Mouse (Mus musculus): ENCODE results near the gene Rnf183. TPM values are rescaled to one million over a fixed set of nuclear protein-coding genes. Genes with fewer than 3 reads are reported as not detected.

Rnf183 gene
- total RNA-seq, 2 experiments from 2014 or later, result 1.1 TPM; not detected in 1

DNA sequence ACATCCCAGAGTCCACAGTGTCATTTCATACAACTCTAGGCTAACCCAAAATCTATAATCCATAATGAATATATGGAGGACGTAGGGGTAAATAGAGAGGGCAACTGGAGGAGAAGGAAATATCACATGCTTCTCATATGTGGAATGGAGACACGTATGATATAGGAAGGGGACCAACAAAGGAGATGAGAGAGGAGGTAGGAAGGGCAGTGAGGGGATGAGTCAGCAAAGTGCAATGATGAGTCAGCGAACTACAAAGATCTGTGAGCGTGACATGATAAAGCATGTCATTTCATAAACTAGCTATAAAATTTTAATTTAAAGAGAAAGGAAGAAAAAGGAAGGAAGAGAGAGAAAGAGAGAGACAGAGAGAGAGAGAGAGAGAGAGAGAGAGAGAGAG, 3.5 kb downstream of the Rnf183 start:
- DNase-seq (ENCODE audit: low spot score in 2 of 2), result no peak

DNA sequence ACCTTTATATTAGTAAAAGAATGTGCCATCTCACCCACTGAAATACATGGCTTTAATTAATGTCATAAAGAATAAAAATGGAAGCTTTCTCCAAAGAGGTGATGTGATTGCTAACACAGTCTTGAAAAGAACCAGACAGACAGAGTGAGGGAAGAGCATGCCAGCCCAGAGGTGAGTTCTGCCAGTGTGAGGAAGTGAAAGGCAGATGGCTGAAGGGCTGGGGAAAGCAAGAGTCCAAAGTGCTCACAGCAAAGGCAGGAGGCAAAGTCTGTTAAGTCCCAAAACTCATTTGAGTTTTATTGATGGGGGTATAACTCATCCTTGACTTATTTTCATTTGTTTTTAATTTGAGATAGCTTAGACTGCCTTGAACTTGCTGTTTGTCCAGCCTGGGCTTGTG, 4.4 kb downstream of the Rnf183 start:
- DNase-seq (ENCODE audit: low spot score in 2 of 2), result no peak

DNA sequence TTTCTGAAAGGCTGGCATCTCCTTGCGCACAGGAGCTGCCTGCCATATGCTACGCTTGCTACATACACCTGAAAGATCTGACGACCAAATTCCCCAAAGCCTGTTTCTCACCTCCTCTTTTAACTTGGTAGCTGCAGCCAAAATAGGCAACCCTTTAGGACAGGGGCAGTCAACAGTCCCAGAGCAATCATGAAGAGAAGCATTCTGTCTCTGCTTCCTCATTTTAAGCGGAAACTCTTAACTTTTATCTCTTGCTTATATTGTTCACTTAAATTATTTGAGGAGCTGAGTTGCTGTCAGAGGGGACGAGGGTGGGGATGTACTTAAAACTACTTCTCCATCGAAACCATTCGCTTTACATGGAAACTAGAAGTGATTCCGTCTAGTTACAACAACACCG, 5.4 kb downstream of the Rnf183 start:
- DNase-seq (ENCODE audit: low spot score in 2 of 2), result no peak

DNA sequence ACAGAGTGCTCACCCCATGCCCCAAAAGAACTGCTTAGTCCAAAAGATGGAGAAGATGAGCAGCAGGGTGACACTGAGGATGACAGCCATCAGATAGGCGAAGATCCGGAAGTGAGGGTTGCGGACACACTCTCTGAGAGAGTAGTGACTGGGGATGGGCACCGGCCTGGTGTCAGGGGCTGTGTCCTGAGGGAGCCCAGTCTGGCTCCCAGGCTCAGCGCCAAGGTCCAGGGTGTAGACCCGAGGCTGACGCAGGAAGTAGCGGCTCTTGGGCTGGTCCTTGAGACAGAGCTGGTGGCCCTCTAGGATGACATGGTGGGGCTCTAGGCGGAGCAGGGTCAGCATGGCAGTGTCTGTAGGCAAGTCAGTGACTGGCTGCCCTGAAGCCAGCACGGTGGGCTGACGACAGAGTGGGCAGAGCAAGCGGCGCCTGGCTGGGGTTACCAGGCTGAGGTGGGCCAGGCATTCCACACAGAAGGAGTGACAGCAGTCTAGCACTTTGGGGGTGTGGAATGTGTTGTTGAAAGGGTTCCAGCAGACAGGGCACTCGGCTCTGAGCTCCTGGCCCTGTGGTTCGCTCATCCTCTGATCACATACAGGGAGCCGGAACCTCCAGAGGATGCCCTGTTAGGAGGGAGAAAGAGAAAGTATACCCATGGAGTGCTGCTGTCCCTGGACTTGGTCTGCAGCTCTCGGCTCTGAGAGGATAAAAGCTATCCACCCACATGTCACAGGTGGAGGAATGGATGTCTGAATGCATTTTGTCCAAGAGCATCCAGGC, 6.9 kb downstream of the Rnf183 start:
- DNase-seq (ENCODE audit: low spot score in 2 of 2), result no peak

DNA sequence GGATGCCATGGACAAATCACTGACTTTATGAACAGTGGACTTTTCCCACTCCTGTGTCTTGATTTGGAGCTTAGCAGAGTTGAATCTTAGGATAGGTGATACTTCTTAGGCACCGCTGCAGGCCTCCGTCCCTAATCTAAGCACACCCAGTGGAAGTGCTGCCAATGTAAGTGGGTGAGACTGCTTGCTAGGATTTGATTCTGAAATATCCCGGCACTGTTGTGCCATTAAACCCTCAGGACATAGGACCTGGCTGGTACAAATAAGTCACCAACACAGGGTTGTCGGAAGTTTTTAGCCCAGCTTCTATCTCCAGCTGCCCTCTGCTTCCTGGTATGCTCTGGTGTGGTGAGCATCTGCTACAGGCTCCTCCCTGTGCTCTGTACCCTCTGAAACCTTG, 9.2 kb downstream of the Rnf183 start:
- no peak for DNase-seq (ENCODE audit: low spot score in 2 of 2)

DNA sequence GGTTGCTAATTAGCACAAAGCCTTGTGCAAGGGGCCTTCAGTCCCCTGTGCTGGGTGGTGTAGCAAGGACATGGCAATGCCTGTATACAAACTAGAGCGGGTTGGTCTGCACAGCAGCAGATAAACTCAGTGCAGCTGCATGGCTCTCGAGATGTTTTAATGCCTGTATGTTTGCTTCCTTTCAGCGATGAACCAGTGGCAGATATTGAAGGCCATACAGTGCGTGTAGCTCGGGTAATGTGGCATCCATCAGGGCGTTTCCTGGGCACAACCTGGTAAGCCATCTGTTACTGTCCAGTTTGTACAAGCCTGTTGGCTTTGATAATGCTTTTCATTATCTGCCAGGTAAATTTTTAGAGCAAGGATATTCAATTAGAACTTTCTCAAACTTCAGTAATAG, 16.0 kb downstream of the Rnf183 start:
- no peak for DNase-seq (ENCODE audit: low spot score in 2 of 2)

DNA sequence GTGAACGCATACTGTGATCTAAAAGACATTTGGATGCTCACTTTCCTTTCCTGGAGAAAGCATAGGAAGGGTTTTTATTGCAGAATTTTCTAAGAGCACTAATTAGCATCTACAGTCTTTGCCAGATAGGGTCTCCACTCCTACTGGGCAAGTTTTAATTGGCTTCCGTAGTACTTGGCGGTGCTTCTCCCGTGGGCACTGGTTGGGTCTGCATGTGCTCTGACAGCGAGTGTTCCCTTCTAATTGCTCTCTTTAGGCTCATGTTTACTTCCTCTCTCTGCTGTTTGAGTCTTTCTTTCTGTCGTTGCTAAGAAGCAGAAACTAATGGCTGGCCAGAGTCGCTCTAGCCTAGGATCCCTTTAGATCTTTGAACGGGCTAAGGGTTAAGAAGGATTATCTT, 16.6 kb downstream of the Rnf183 start:
- DNase-seq (ENCODE audit: low spot score in 2 of 2), result no peak

DNA sequence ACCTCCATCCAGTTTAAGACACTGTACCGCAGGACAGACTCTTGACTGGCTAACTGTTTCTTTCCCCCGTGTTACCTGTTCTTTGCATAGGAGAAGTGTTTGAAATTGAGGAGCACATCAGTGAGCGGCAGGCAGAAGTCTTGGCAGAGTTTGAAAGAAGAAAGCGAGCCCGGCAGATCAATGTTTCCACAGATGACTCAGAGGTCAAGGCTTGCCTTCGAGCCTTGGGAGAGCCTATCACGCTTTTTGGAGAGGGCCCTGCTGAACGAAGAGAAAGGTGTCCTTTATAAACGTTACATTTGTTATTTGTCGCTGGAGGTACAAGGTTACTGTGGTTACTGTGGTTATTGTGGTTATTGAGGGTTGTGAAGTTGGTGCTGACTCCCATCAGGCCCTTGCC, 23.4 kb downstream of the Rnf183 start:
- peak in 1 of 2 experiments; percentile 50 for DNase-seq (ENCODE audit: low spot score in 2 of 2)

DNA sequence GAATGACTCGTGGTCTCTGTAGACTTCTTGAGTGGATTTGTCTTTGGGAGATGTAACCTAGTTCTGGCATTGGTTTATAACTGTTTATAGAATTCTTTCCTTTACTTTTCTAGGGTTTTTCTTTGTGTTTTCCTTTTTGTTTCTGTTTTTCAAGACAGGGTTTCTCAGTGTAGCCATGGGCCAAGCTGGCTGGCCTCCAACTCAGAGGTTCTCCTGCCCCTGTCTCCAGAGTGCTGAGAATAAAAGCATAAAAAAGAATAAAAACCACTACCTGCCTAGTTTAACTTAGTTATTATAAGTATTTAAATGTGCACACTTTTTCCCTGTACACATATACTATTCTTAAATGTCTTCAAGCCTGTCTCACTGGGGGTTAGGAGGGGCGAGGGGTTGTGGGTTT, 24.7 kb downstream of the Rnf183 start:
- no peak for DNase-seq (ENCODE audit: low spot score in 2 of 2)

DNA sequence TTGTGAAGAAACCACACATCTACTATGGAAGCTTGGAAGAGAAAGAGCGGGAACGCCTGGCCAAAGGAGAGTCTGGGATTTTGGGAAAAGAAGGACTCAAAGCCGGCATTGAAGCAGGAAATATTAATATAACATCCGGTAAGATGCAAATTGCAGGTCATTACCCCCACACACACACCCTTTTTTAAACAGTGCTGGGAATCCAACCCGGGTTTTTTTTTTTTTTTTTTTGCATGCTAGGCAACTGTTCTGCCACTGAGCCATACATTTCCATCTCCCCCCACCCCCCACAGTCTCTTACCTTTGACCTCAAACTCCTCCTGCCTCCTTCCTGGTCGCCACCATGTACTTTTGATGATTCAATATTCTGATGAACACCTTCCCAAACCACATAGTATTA, 25.4 kb downstream of the Rnf183 start:
- no peak for DNase-seq (ENCODE audit: low spot score in 2 of 2)

DNA sequence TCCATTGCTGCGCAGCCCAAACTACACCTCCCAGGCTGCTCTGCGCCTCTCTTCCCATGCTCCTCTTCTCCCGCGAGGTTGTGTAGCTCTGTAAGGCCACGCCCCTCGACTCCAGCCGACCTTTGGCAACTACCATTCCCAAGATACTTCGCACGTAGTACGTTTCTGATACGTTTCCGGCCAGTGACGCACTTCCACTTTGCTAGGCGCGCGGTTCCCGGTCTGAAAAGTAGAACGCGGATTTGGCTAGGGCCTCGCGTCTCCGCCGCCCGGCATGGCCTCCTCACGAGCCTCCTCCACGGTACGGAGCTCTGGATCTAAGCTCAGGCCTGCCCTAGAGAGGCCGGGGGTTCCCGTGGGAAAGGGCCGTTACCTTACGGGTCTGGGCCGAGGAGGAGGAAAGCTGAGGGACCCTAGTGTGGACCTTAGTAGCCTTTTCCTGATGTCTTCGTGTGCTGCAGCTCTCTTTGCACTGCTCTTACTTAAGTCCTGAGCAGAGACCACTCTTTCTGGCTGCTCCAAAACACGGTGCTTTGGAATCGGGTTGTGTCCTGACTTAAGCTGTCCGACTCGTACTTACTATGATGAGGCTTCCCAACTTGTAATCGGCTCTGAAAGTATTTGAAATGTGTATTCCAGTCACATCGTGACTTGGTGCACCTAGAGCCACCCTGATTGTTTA, 26.3 kb downstream of the Rnf183 start, which contains the start of the genes Cdc26 and Prpf4:
Gene Cdc26, minus strand, starts transcription at position 42 of the 682 bp plus-strand sequence.
Gene Prpf4, plus strand, starts transcription at position 197 of the 682 bp plus-strand sequence.
- DNase-seq (ENCODE audit: low spot score in 2 of 2), result peak; percentile 89 to 90

DNA sequence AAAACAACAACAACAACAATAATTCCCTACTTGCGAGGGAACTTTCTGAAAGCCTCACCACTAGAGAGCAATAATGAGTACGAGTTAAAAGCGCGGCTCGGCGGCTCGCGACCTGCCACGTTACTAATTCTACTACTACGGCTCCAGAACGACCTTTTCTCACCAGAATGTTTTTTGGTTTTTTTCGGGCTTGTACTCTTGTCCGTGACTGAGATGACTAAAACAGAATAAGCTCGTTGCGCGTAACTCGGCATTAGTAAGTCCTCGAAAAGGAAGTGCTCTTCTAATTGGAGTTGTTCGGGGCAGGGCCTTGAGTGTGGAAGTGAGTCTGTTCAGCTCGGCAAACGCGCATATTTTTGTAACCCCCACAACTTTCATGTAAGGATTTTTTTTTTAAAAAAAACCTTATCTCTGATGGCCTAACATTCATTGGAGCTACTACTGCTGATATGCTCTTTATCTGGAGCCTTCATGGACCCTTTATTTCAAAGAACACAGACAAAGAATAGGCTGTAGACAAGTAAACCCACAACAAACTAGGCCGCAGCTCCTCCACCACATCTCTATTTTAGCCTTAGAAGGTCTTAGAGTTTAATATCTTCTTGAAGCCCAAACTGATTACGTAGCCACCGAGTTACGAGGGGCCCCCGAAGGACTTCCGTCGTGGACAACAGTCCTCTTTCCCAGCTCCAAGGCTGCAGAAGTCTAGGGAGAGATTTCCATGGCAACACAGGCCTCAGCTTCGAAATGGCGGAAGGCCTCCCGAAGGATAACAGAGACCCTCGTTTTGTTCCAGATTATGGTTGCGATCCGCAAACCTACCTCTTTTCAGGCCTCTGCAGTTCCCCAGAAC, 27.1 kb downstream of the Rnf183 start:
- peak; percentile 26 to 45 for DNase-seq (ENCODE audit: low spot score in 2 of 2)

DNA sequence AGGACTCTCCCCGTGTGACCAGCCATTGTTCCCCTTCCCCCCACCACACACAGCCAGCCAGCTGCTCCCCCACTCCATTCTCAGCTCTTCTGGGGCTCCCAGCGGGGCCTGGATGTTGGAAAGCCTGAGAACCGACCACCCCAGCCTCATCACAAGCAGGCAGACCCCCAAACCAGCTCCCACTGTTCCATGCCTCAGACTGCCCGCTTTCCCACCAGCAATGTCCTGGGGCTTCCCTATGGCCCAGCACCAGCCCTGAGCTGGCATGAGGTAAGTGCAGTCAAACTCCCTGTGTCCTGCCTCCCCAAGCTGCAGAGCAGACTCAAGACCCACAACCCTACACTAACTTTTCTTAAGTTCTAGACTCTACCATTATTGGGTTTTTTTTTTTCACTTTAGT, 28.9 kb downstream of the Rnf183 start:
- DNase-seq (ENCODE audit: low spot score in 2 of 2), result no peak

DNA sequence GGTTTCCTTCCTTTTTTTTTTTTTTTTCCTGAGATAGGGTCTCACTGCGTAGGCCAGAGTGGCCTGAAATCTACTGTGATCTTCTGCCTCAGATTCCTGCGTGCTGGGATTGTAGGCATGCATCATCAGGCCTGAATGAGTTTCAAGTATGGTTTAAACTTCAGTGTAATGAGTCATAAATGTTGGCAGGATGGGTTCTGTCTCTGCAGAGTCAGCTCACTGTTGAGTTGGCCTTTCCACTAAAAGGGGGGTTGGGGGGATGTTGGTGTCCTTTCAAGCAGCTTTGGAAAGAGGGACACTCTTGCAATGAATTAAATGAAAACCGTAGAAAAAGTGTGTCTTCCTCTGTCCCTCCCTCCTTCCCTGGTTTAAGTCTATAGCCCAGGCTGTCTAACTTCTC, 36.1 kb downstream of the Rnf183 start:
- no peak for DNase-seq (ENCODE audit: low spot score in 2 of 2)

DNA sequence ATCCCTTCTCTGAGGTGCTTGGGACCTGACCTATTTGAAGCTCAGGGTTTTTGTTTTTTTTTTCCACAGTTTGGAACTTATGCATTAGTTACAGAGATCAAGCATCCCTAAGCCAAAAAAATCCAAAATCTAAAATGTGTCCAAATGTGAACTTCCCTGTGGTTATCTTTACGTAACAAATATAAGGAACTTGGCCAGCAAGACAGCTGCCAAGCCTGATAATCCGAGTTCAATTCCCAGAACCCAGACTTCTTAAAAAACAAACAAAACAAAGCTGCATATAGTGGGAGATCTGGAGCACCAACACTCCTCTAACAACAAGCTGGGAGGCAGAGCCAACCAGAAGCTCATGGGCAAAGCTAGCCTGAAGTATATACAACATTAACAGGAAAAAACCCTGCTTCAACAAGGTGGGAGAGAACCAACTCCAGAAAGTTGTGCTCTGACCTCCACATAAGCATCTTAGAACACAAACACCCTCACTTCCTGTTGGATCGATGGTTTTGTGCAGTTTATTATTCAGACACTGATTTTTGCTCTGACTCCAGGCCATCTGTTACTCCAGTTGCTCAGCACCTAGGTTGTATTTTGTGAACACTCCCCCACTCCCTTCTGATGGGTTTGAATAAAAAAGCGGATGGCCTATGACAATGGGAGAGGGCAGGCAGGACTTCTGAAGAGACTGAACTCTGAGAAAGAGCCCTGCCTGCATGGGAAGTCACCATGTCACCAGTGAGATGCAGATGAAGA, 37.3 kb downstream of the Rnf183 start:
- DNase-seq (ENCODE audit: low spot score in 2 of 2), result no peak

DNA sequence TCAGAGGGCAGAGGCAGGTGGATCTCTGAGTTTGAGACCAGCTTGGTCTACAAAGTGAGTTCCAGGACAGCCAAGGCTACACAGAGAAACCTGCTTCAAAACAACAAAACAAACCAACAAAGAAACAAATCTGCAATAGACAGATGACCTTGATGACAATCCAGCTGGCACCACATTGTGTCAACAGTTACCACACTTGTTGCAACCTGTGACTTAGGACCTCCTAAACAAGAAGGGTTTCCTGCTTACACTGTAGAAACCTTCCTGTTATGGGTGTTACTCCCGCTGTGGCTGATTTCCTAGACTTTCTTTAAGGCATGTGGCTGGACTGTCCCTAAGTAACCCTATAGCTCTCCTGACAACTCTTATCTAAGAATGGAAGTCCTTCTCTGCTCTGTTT, 39.2 kb downstream of the Rnf183 start:
- no peak for DNase-seq (ENCODE audit: low spot score in 2 of 2)

DNA sequence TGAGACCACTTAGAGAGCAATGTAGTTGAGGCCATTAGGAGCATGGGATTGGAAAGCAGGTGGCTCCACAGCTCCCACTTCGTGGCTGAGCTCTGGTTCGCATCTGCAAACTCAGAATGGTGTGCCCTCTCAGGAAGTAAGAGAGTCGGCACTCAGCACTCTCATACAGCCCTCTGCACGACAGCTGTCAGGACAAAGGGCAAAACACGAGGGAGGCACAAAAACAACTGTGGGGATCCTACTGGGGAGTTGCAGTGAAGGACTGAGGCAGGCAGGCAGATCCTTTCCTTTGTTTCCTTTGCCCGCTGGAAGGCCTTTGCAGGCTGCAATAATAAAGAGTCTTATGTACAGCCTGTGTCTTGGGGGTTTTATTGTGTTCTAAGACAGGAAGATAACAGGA, 41.6 kb downstream of the Rnf183 start:
- DNase-seq (ENCODE audit: low spot score in 2 of 2), result no peak

DNA sequence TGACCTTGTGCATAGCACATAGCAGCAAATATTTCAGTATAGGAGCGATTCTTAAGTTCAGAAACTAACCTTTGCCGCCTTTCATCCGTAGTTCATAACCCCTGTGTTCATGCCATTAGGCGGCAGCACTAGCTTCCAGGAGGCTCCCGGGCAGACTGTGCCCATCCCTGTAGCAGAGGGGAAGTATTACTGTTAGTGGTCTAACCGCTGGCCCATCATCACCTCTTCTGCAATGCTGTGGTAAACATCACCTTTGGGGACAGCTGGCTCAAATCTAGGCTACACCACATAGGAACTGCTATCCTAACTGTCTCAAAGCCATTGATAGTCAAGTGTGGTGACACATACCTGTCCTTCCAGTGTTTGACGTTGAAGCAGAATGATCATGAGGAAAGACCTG, 43.2 kb downstream of the Rnf183 start:
- DNase-seq (ENCODE audit: low spot score in 2 of 2), result no peak

DNA sequence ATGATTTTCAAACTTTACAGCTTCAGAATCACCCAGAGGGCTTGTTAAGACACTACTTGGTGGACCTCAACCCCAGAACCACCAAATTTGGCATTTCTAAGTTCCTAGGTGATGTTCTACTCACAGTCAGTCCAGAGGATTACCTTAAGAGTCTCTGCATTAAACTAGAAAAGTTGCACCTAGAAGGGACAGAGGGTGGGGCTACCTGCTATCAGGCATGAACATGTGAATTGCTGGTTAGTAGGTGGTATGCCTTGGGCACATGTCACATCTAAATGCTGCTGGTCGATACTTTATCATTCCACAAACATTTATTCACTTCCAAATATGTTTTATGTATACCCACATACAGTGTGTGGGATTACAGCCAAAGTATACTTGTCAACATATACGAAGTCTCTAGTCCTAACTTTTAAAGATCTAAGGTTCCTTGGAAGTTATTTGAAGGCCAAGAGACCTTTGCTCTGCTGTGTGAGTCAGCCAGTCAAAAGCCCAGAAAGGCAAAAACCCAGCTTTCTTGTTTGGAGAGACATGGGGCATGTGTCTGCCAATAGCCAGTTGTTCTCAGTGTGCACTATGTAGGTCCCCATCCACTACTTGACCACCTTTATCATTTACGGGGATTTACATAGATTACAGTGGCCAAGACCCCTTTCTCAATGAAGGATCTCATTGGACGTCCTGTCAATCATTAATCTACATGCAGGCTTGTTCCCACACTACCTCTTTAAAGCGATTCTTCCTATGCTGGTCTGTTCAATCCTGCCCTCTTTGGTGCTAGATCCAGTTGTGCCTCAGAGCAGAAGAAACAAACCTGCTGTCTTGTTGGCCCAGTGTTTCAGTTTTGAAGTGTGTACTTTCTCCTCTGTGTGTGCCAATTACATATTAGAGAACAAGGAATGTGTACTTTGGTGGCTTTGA, 45.2 kb downstream of the Rnf183 start:
- DNase-seq (ENCODE audit: low spot score in 2 of 2), result no peak

DNA sequence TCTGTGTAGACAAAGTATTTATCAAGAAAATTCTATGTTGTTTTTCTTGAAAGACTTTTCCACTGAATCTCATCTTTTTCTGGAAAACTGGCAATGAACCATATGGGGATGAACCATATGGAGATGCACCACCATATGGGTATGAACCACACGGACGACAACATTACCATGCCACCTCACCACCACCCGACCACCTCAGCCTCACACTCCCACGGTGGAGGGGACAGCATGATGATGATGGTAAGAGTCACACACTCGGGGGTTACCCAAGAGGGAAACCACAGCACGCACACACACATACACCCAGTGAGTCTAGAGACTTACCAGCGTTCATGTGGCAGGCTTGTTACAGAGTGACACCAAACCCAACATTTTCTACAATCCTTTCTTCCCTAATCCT, 49.6 kb downstream of the Rnf183 start:
- no peak for DNase-seq (ENCODE audit: low spot score in 2 of 2)
